Mouse (Mus musculus): ENCODE measurements around the gene Man2a2. TPM values are rescaled to one million over a fixed set of nuclear protein-coding genes. Genes with fewer than 3 reads are reported as not detected.

The Man2a2 gene
- polyA plus RNA-seq, 1 experiment, result 40.4 TPM

DNA sequence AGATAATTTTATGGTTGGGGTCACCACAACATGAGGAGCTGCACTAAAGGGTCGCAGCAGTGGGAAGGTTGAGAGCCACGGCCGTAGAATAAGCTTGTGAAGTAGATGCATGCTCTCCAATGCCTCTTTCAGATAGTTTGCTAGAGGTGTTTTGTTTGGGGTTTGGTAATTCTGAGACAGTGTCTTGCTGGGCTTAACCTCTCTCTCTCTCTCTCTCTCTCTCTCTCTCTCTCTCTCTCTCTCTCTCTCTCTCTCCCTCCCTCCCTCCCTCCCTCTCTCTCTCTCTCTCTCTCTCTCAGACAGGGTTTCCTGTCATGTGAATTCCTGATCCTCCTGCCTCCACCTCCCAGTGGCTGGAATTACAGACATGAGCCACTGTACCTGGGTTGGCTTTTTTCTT lies 3.6 kb upstream of the Man2a2 start:
- Histone ChIP-seq H3K36me3 (ENCODE audit: control insufficient read depth, insufficient read depth, low read length) (no peaks in the 10 kb centered on the region), H3K4me1 (ENCODE audit: control insufficient read depth, insufficient read depth, low read length) (peaks cover 2% of the 10 kb centered on the region; the same call in 1 of the 2 replicates), H3K4me3 (ENCODE audit: insufficient read depth, low read depth, low read length) (no peak overlapping the region), H3K27ac (ENCODE audit: insufficient read depth, low read depth, low read length) (no peak overlapping the region), H3K27me3 (replicated peaks; ENCODE audit: control insufficient read depth, insufficient read depth, low read length) (no peaks in the 10 kb centered on the region)
- TF ChIP-seq POLR2A (IDR thresholded peaks at IDR 0.05; ENCODE audit: low read depth, low read length), result no peak
- DNase-seq, result no peak
- WGBS, result 94% methylated on average over 3 of the region's 3 CpGs

DNA sequence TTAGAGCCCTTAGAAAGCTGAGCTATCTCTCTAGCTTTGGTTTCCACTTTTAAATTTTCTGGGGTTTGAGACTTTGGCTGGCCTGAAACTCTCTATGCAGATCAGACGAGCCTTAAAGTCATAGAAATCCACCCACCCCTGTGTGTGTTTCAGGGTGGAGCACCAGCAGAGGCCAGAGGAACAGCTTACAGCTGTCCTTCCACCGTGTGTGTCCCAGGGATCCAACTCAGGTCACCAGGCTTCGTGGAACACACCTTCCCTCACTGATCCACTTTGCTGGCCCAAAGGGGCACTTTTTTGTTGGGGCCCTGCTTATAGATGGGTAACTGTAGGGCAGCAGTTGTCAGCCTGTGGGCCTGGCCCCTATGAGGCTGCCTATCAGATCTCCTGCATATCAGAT lies 3.1 kb upstream of the Man2a2 start:
- no peaks in the 10 kb centered on the region for H3K27me3 ChIP-seq (replicated peaks; ENCODE audit: control insufficient read depth, insufficient read depth, low read length)
- WGBS, result 70% methylated on average over 3 of the region's 3 CpGs

DNA sequence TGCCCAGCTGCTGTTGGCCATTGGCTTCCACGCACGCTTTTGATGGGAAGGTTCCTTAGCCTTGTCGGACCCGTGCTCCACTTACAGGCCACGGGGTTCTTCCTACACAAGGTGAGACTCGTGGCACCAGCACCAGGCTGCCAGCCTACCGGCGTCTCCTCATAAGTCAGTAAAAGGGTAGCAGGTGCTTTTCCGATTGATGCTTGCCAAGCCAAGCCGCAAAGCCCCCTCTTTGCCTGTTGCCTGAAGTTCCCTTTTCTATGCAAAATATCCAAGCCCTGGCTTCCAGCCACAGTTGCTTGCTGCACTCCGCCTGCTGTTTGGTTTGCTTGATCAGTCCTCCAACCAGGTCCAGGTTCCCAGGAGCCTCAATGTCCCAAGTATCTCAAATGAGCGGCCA lies 2.7 kb upstream of the Man2a2 start:
- 89% methylated on average over 12 of the region's 12 CpGs for WGBS
- no peak for DNase-seq
- TF ChIP-seq CTCF (conservative IDR thresholded peaks at IDR 0.05; ENCODE audit: insufficient read depth, insufficient read length, low read depth, low read length), result no peak
- no peak for TF ChIP-seq POLR2A (IDR thresholded peaks at IDR 0.05; ENCODE audit: low read depth, low read length)
- Histone ChIP-seq H3K27me3 (replicated peaks; ENCODE audit: control insufficient read depth, insufficient read depth, low read length) (no peaks in the 10 kb centered on the region), H3K4me1 (ENCODE audit: control insufficient read depth, insufficient read depth, low read length) (peaks cover 2% of the 10 kb centered on the region; the same call in 1 of the 2 replicates), H3K36me3 (ENCODE audit: control insufficient read depth, insufficient read depth, low read length) (no peaks in the 10 kb centered on the region), H3K27ac (ENCODE audit: insufficient read depth, low read depth, low read length) (no peak overlapping the region), H3K4me3 (ENCODE audit: insufficient read depth, low read depth, low read length) (no peak overlapping the region)

More for the DNA sequence above, 3.1 kb upstream of the Man2a2 start:
- Histone ChIP-seq H3K27ac (ENCODE audit: insufficient read depth, low read depth, low read length) (no peak overlapping the region), H3K4me1 (ENCODE audit: control insufficient read depth, insufficient read depth, low read length) (peaks cover 2% of the 10 kb centered on the region; the same call in 1 of the 2 replicates), H3K36me3 (ENCODE audit: control insufficient read depth, insufficient read depth, low read length) (no peaks in the 10 kb centered on the region), H3K4me3 (ENCODE audit: insufficient read depth, low read depth, low read length) (no peak overlapping the region)
- DNase-seq, result no peak
- no peak for TF ChIP-seq CTCF (conservative IDR thresholded peaks at IDR 0.05; ENCODE audit: insufficient read depth, insufficient read length, low read depth, low read length)
- TF ChIP-seq POLR2A (IDR thresholded peaks at IDR 0.05; ENCODE audit: low read depth, low read length), result no peak

DNA sequence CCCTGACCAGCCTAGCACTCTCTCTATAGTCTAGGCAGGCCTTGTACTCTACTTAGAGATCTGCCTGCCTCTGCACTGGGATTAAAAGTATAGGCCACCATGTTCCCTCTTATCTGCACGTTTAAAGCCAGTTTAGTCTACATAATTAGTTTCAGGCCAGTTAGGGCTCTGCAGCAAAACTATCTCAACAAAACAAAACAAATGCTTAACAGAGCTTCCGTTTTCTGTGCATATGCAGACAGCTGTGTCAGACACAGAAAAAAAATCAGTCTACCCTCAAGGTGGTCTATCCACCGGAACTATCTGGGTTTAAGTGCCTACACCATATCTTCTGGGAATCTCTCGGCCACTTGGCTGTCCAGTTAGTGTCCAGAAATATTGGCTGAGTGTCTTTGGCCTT lies 2.2 kb upstream of the Man2a2 start:
- no peak for TF ChIP-seq POLR2A (IDR thresholded peaks at IDR 0.05; ENCODE audit: low read depth, low read length)
- no peak for TF ChIP-seq CTCF (conservative IDR thresholded peaks at IDR 0.05; ENCODE audit: insufficient read depth, insufficient read length, low read depth, low read length)
- no peak overlapping the region for H3K4me3 ChIP-seq (ENCODE audit: insufficient read depth, low read depth, low read length)
- H3K27me3 ChIP-seq (replicated peaks; ENCODE audit: control insufficient read depth, insufficient read depth, low read length), result no peaks in the 10 kb centered on the region
- peaks cover 2% of the 10 kb centered on the region; the same call in 1 of the 2 replicates for H3K4me1 ChIP-seq (ENCODE audit: control insufficient read depth, insufficient read depth, low read length)
- DNase-seq, result no peak
- H3K27ac ChIP-seq (ENCODE audit: insufficient read depth, low read depth, low read length), result no peak overlapping the region
- 78% methylated on average over 4 of the region's 4 CpGs for WGBS
- no peaks in the 10 kb centered on the region for H3K36me3 ChIP-seq (ENCODE audit: control insufficient read depth, insufficient read depth, low read length)

DNA sequence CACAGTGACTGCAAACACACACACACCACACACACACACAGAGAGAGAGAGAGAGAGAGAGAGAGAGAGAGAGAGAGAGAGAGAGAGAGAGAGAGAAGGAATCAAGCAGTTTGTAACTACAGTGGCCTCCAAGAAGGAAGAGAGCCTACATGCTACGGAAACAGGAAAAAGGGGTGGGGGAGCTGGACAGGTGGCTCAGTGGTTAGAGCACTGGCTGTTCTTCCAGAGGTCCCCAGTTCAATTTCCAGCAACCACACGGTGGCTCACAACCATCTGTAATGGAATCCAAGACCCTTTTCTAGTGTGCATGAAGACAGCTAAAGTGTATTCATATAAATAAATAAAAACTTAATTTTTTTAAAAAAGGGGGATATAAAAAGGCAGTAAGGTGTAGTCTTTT lies 1.5 kb upstream of the Man2a2 start:
- Histone ChIP-seq H3K36me3 (ENCODE audit: control insufficient read depth, insufficient read depth, low read length) (no peaks in the 10 kb centered on the region), H3K27me3 (replicated peaks; ENCODE audit: control insufficient read depth, insufficient read depth, low read length) (no peaks in the 10 kb centered on the region), H3K27ac (ENCODE audit: insufficient read depth, low read depth, low read length) (no peak overlapping the region), H3K4me3 (ENCODE audit: insufficient read depth, low read depth, low read length) (no peak overlapping the region), H3K4me1 (ENCODE audit: control insufficient read depth, insufficient read depth, low read length) (peaks cover 2% of the 10 kb centered on the region; the same call in 1 of the 2 replicates)
- no peak for TF ChIP-seq CTCF (conservative IDR thresholded peaks at IDR 0.05; ENCODE audit: insufficient read depth, insufficient read length, low read depth, low read length)
- TF ChIP-seq POLR2A (IDR thresholded peaks at IDR 0.05; ENCODE audit: low read depth, low read length), result no peak
- 76% methylated on average over 2 of the region's 2 CpGs for WGBS
- no peak for DNase-seq

DNA sequence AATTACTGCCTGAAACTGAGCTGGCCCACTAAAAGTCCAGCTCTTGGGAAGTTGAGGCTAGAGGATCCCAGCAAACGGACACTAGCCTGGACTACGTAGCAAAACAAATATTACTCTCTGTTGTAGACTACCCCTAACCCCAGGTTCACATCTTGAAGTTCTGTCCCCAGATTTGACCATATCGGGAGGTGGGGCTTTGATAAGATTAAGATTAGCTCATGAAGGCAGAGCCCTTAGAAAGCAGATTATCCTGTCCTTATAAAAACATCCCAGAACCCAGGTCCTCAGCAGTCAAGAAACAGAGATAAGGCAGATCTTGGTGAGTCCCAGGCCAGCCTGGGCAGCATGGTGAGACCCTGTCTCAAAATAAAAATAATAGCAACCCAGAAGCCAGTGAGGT lies 991 bp upstream of the Man2a2 start:
- no peak overlapping the region for H3K27ac ChIP-seq (ENCODE audit: insufficient read depth, low read depth, low read length)
- no peaks in the 10 kb centered on the region for H3K27me3 ChIP-seq (replicated peaks; ENCODE audit: control insufficient read depth, insufficient read depth, low read length)
- no peak for DNase-seq
- TF ChIP-seq CTCF (conservative IDR thresholded peaks at IDR 0.05; ENCODE audit: insufficient read depth, insufficient read length, low read depth, low read length) (no peak), POLR2A (IDR thresholded peaks at IDR 0.05; ENCODE audit: low read depth, low read length) (no peak)
- WGBS, result 94% methylated on average over 3 of the region's 3 CpGs
- no peaks in the 10 kb centered on the region for H3K36me3 ChIP-seq (ENCODE audit: control insufficient read depth, insufficient read depth, low read length)
- H3K4me3 ChIP-seq (ENCODE audit: insufficient read depth, low read depth, low read length), result no peak overlapping the region
- peaks cover 2% of the 10 kb centered on the region; the same call in 1 of the 2 replicates for H3K4me1 ChIP-seq (ENCODE audit: control insufficient read depth, insufficient read depth, low read length)

DNA sequence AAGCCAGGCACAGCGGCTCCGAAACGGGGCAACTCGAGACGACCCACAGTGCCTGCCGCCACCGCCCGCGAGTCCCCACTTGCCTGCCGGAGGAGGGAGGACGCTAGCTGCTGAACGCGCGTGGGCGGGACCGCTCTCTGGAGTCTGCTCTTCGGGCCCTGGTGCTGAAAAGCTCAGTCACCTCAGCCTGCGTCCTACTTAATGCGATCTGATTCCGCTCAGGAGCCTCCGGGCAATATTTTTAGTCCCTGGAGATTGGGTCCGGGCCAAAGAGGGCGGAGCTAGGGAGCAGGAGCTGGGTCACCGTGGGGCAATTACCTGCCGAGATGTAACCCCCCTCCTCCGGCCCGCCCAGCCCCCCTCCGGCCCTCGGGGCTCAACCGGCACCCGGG lies 530 bp downstream of the Man2a2 start:
- peak overlapping the region; percentile 13 for H3K27ac ChIP-seq (ENCODE audit: insufficient read depth, low read depth, low read length)
- peaks cover 2% of the 10 kb centered on the region; the same call in 1 of the 2 replicates for H3K4me1 ChIP-seq (ENCODE audit: control insufficient read depth, insufficient read depth, low read length)
- under 1% methylated on average over 31 of the region's 31 CpGs for WGBS
- H3K27me3 ChIP-seq (replicated peaks; ENCODE audit: control insufficient read depth, insufficient read depth, low read length), result no peaks in the 10 kb centered on the region
- peak overlapping the region; percentile 79 for H3K4me3 ChIP-seq (ENCODE audit: insufficient read depth, low read depth, low read length)
- no peak for TF ChIP-seq CTCF (conservative IDR thresholded peaks at IDR 0.05; ENCODE audit: insufficient read depth, insufficient read length, low read depth, low read length)
- TF ChIP-seq POLR2A (IDR thresholded peaks at IDR 0.05; ENCODE audit: low read depth, low read length), result no peak
- peak; percentile 90 for DNase-seq
- no peaks in the 10 kb centered on the region for H3K36me3 ChIP-seq (ENCODE audit: control insufficient read depth, insufficient read depth, low read length)
